Mouse (Mus musculus) colon, adult 2 months (tissue): ENCODE data around the gene Tfip11. TPM values are rescaled to one million over a fixed set of nuclear protein-coding genes. Genes with fewer than 3 reads are reported as not detected.

Experiments used
- polyA plus RNA-seq: library from polyadenylated mRNA; depleted of rRNA; stranded (reverse); fragments of >200 nt; gene quantifications from 2 replicates; pipeline ENCODE4 v1.2.3, GENCODE M21; 2012; rRNA removed

Gene Tfip11
- 41.7 and 44.2 TPM in 2 replicates for polyA plus RNA-seq

GRCm38 (mm10) chr5:112325546-112326445 lies at the start of gene Tfip11:
Gene Tfip11, plus strand, starts transcription at chr5:112326358.

GRCm38 (mm10) chr5:112342463-112343204 lies 16.5 kb downstream of the Tfip11 start, which contains the start of the genes Srrd and Hps4:
Gene Srrd, minus strand, starts transcription at chr5:112343040.
Gene Hps4, plus strand, starts transcription at chr5:112343083.

GRCm38 (mm10) chr5:112355910-112356309 lies 29.8 kb downstream of the Tfip11 start, which contains the start of gene Gm6583:
Gene Gm6583, minus strand, starts transcription at chr5:112356033.

Other genes with a start within 250 kb of the Tfip11 start
- gene Cryba4, start 73.8 kb upstream of the Tfip11 start, polyA plus RNA-seq: 0.88 and 1.3 TPM in 2 replicates
- gene Crybb1, start 70.5 kb upstream of the Tfip11 start, polyA plus RNA-seq: 0.81 TPM in 1 of 2 replicates, not detected in the other
- 49.0 and 50.6 TPM in 2 replicates for gene Tpst2, start 49.7 kb upstream of the Tfip11 start, polyA plus RNA-seq
- 34.6 and 39.1 TPM in 2 replicates for gene Srrd, start 16.7 kb downstream of the Tfip11 start, polyA plus RNA-seq
- 65.7 and 69.9 TPM in 2 replicates for gene Hps4, start 16.7 kb downstream of the Tfip11 start, polyA plus RNA-seq
- not detected in 2 replicates for gene Gm6583, start 29.7 kb downstream of the Tfip11 start, polyA plus RNA-seq
- gene Asphd2, start 68.5 kb downstream of the Tfip11 start, polyA plus RNA-seq: 3.5 and 5.5 TPM in 2 replicates
- not detected in 2 replicates for gene Gm6588, start 123.1 kb downstream of the Tfip11 start, polyA plus RNA-seq